Mouse (Mus musculus): ENCODE results near the gene Mdm4. TPM values are rescaled to one million over a fixed set of nuclear protein-coding genes. Genes with fewer than 3 reads are reported as not detected.

Gene Mdm4
- polyA plus RNA-seq (2017; shearing (Covaris generic)): 89.2 TPM

GRCm38 (mm10) chr1:133030461-133030860 is at the start of gene Mdm4:
Gene Mdm4, minus strand, starts transcription at chr1:133030561.

GRCm38 (mm10) chr1:133045011-133045860 is 14.9 kb upstream of the Mdm4 start, which contains the start of gene Pik3c2b:
Gene Pik3c2b, plus strand, starts transcription at chr1:133045667.

Other genes starting within 250 kb of the Mdm4 start
- gene Lrrn2, start 150.3 kb downstream of the Mdm4 start, polyA plus RNA-seq (2017; shearing (Covaris generic)): not detected
- 1.8 TPM for gene Pik3c2b, start 15.1 kb upstream of the Mdm4 start, polyA plus RNA-seq (2017; shearing (Covaris generic))
- 44.3 TPM for gene Ppp1r15b, start 100.6 kb upstream of the Mdm4 start, polyA plus RNA-seq (2017; shearing (Covaris generic))
- 0.51 TPM for gene Plekha6, start 133.6 kb upstream of the Mdm4 start, polyA plus RNA-seq (2017; shearing (Covaris generic))